Mouse (Mus musculus): ENCODE measurements around the gene Stx1a. TPM values are rescaled to one million over a fixed set of nuclear protein-coding genes. Genes with fewer than 3 reads are reported as not detected.

Stx1a gene
- polyA plus RNA-seq, 2 experiments from 2014 or later, result 15.1 to 15.2 TPM

DNA sequence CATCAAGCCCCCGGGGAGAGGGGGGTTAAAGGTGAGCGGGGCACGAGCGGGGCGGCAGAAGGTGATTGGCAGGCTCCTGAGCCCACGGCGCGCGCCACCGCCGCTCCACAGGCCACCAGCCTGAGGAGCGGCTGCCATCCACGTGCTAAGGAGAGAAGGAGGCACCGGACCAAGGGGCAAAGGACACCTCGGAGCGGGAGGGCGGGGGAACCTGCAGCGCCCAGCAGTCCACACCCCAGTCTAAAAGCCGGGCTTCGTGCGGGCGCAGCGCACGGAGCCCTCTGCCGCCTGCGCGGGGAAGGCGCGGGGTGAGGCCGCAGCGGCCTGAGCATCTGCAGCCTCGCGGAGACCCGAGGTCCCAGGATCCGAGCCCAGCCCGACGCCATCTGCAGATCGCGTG is 66.4 kb downstream of the Stx1a start, which contains the start of gene Mlxipl:
Gene Mlxipl (plus strand): TSS at position 238 of the 400 bp plus-strand sequence.
- no peak for ATAC-seq

Other genes with a start within 250 kb of the Stx1a start
- not detected for gene Tmem270, start 116.7 kb upstream of the Stx1a start, polyA plus RNA-seq (2017; shearing (Covaris generic))
- 1 to 10 TPM in 1 of 2 experiments, not detected in 1; 1.3 TPM for gene Cldn13, start 108.0 kb upstream of the Stx1a start, polyA plus RNA-seq (2017; shearing (Covaris generic))
- 10 to 100 TPM; 20.4 to 23.3 TPM for gene Mettl27, start 91.1 kb upstream of the Stx1a start, polyA plus RNA-seq (2017; shearing (Covaris generic))
- not detected for gene Cldn4, start 76.5 kb upstream of the Stx1a start, polyA plus RNA-seq (2017; shearing (Covaris generic))
- gene Cldn3, start 37.3 kb upstream of the Stx1a start, polyA plus RNA-seq (2017; shearing (Covaris generic)), result not detected
- 10 to 100 TPM; 53.9 to 66.7 TPM for gene Abhd11, start 14.3 kb upstream of the Stx1a start, polyA plus RNA-seq (2017; shearing (Covaris generic))
- gene Dnajc30, start 40.7 kb downstream of the Stx1a start, polyA plus RNA-seq (2017; shearing (Covaris generic)), result 10 to 100 TPM; 27.4 to 30.4 TPM
- gene Bud23, start 41.5 kb downstream of the Stx1a start, polyA plus RNA-seq (2017; shearing (Covaris generic)), result 10 to 100 TPM; 60.3 to 84.8 TPM
- not detected for gene Vps37d, start 54.8 kb downstream of the Stx1a start, polyA plus RNA-seq (2017; shearing (Covaris generic))
- not detected for gene Mlxipl, start 66.4 kb downstream of the Stx1a start, polyA plus RNA-seq (2017; shearing (Covaris generic))
- gene Tbl2, start 126.2 kb downstream of the Stx1a start, polyA plus RNA-seq (2017; shearing (Covaris generic)), result 1 to 10 TPM; 5.2 to 5.4 TPM
- gene Bcl7b, start 144.8 kb downstream of the Stx1a start, polyA plus RNA-seq (2017; shearing (Covaris generic)), result 10 to 100 TPM; 41.8 to 53.6 TPM
- 10 to 100 TPM; 20.8 to 23.9 TPM for gene Baz1b, start 163.8 kb downstream of the Stx1a start, polyA plus RNA-seq (2017; shearing (Covaris generic))
- gene Fzd9, start 227.7 kb downstream of the Stx1a start, polyA plus RNA-seq (2017; shearing (Covaris generic)), result not detected

Measured in activated CD4-positive, CD25-positive, alpha-beta regulatory T cell, adult 4 months (primary cell).